Mouse (Mus musculus): ENCODE measurements around the gene Morn4. TPM values are rescaled to one million over a fixed set of nuclear protein-coding genes. Genes with fewer than 3 reads are reported as not detected.
"Not testable (repeated sequence)": the region's sequence is repeated elsewhere in the genome, so short reads cannot be mapped to it uniquely, and the experiment has no call there.

The Morn4 gene
- polyA plus RNA-seq, 1 experiment = 2.5 TPM

GRCm38 (mm10) chr19:42089103-42089747, 3.1 kb upstream of the Morn4 start:
- peak; percentile 51 for DNase-seq (ENCODE audit: low read depth, low spot score)
- WGBS = 20% methylated on average over 14 of the region's 14 CpGs

DNA sequence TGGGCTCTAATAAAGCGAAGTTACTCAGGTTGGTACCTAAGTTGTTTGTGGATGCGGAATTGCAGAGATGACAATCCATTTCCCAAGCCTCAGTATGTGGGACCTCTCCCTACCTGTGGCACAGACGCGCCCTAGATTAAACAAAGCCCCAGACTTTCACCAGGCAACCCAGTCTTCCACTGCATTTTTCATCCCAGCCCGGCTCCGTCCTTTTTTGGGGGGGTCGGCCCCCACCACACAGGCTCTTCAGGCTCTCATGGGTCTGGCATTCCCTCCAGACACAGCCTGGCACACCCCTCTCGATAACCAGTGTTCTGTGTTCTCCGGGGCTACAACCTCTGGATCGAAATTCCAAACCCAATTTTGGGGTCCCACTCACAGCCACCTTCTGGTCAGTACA, 467 bp downstream of the Morn4 start:
- DNase-seq (ENCODE audit: low read depth, low spot score) = no peak
- 10% methylated on average over 10 of the region's 10 CpGs for WGBS

DNA sequence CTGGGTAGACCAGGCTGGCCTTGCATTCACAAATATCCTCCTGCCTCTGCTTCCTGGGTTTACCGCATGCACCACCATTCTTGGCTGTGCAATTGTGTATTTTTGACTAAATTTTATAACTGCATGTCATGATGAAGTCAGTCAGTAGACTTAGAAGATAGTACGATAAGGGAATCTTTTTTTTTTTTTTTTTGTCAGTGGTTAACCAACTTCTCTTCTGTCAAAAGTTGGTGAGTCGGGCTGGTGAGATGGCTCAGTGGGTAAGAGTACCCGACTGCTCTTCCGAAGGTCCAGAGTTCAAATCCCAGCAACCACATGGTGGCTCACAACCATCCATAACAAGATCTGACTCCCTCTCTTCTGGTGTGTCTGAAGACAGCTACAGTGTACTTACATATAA, 4.5 kb downstream of the Morn4 start:
- 91% methylated on average over 5 of the region's 5 CpGs for WGBS
- DNase-seq (ENCODE audit: low read depth, low spot score) = not testable (repeated sequence)

DNA sequence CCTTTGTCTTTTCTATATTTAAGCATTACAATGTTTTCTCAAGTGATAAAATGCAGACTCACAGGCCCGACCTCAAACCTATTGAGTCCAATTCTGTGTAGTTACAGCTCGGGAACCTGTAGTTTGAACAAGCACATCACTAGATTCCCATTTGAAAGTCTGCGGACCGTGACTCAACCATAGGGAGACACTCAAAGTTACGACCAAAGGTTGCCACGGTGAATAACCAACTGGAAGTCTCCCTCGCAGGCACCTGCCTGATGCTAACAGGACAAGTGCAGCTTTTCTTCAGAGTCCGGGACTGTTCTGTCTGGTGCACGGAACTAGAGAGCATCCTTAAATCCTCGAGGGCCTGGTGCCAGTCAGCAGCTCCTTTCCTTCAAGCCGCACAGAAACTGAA, 5.7 kb downstream of the Morn4 start:
- DNase-seq (ENCODE audit: low read depth, low spot score) = no peak
- 76% methylated on average over 11 of the region's 11 CpGs for WGBS

DNA sequence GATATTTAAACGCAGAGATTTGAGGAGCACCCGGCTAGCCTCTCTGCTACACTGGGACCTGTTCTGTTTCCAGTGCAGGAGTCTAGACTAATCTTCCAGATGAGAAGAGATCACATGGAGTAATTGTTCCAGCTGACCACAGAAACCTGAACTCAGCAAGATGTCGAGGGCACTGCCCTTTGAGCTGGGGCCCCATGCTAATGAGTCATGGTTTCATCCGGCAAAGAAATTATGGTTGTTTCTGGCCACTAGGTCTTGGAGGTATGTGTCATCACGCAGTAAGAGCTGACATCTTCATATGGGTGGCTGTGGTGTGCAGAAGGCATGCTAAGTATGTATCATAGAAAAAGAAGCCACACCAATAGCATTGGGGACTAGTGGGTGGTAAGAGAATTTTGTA, 6.2 kb downstream of the Morn4 start:
- WGBS = 56% methylated on average over 5 of the region's 5 CpGs
- no peak for DNase-seq (ENCODE audit: low read depth, low spot score)

DNA sequence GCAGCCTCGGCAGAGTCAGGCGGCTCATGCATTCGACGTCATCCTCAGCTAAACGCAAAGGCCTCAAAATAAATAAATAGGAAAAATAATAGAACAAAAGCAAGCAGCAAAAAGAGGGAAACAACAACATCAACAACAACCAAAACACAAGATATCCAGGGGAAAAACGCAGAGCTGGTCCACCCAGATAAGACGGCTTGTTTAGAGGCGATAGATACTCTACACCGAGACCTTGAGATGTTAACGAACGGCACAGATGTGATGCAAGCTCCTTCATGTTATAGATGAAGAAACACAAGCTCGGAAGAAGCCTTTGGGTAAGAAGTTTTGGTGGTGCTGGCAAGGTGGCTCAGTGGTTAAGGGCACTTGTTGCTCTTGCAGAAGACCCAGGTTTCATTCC, 7.2 kb downstream of the Morn4 start:
- DNase-seq (ENCODE audit: low read depth, low spot score) = no peak
- 94% methylated on average over 12 of the region's 12 CpGs for WGBS

DNA sequence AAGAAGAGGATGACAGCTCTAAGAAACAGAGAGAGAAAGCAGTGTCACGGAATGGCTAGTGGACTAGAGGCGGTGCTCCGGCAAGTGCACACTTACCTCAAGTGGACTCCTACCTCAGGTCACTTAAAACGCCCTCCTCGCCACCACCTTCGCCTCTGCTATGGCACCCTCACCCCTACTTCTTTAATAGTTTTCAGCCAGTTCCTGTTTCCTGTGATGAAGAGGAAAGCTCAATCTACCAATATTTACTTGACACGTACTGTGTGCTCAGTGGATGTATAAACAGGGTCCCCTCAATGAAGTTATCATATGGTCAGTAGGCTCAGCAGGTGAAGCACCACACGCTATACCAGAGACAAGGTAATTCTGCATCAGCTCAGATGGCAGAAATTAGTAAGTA, 7.6 kb downstream of the Morn4 start:
- 87% methylated on average over 8 of the region's 8 CpGs for WGBS
- DNase-seq (ENCODE audit: low read depth, low spot score) = no peak

- WGBS = 90% methylated on average over 16 of the region's 16 CpGs
- no peak for DNase-seq (ENCODE audit: low read depth, low spot score)
Observed at GRCm38 (mm10) chr19:42075992-42076391, 10.2 kb downstream of the Morn4 start.

- DNase-seq (ENCODE audit: low read depth, low spot score) = no peak
- WGBS = 84% methylated on average over 2 of the region's 2 CpGs
Observed at GRCm38 (mm10) chr19:42075051-42075450, 11.1 kb downstream of the Morn4 start.

- no peak for DNase-seq (ENCODE audit: low read depth, low spot score)
- WGBS = 43% methylated on average over 7 of the region's 7 CpGs
Observed at GRCm38 (mm10) chr19:42072802-42073201, 13.4 kb downstream of the Morn4 start.

DNA sequence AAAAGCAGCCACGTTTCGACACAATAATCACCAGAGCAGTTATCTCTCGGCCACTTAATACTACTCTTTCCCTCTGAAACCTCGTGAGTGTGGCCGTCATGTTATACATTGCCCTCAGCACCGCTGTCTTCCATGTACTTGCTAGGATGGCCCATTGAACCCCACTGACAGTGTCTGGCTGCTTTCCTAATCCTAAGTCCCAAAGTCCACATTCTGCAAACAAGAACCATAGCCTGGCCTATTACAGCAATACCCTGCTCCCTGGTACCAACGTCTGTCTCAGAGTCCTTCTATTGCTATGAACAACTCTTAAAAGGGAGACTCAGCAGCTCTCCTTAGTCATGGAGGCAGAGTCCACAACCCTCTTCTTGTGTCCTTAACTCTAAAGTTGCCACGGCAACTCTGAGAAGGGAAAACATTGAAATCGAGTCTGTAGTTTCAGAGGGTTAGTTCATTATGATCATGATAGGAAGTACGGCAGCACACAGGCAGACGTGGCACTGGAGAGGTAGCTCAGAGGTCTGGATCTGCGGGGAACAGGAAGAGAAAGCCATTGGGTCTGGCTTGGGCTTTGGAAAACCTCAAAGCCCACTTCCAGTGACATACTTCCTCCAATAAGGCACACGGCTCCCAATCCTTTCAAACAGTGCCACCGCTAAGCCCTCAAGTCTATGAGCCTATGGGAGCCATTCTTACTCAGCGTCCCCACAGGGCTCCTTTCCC, 14.1 kb downstream of the Morn4 start:
- DNase-seq (ENCODE audit: low read depth, low spot score) = no peak
- WGBS = 48% methylated on average over 15 of the region's 15 CpGs

GRCm38 (mm10) chr19:42071221-42071620, 14.9 kb downstream of the Morn4 start:
- WGBS = 78% methylated on average over 7 of the region's 7 CpGs
- DNase-seq (ENCODE audit: low read depth, low spot score) = no peak

- no peak for DNase-seq (ENCODE audit: low read depth, low spot score)
- WGBS = 55% methylated on average over 6 of the region's 6 CpGs
Observed at GRCm38 (mm10) chr19:42069241-42069525, 17.0 kb downstream of the Morn4 start.

DNA sequence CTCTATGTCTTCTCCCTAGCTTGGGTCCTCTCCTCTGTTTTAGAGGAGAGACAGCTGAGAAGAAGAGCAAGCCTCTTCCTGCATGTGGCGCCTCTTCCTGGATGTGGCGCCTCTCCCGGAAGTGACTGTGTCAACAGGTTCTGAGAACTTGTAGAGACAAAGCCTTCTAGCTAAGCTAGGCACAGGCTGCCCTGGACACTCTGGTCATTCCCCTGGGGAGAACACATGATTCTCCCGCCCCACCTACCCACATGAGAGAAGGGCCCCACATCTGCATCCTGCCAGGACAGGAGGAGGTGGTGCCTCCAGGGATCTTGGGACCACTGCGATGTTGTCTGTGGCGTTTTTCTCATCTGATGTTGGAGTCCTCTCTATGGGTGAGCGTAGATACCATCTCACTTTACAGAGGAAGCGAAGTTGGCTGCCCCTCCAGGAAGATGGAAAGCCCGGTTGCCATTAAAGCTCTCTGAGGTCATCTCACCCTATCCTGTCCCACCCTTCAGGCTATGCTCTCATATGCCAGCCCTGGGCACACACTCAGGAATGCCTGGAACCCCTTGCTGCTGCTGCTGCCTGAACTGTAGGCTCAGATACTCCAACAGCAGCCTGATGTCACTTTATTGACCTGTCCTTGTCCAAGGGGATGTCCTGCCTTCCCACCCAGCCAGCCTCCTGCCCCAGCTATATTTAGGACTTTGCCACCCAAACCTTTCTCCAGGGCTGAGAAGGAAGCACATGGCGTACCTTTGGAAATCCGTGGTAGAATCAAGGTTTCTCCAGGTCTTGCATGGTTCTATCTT, 17.5 kb downstream of the Morn4 start:
- WGBS = 78% methylated on average over 11 of the region's 11 CpGs
- no peak for DNase-seq (ENCODE audit: low read depth, low spot score)

- WGBS = 92% methylated on average over 7 of the region's 7 CpGs
- no peak for DNase-seq (ENCODE audit: low read depth, low spot score)
Observed at GRCm38 (mm10) chr19:42061443-42061842, 24.7 kb downstream of the Morn4 start.

DNA sequence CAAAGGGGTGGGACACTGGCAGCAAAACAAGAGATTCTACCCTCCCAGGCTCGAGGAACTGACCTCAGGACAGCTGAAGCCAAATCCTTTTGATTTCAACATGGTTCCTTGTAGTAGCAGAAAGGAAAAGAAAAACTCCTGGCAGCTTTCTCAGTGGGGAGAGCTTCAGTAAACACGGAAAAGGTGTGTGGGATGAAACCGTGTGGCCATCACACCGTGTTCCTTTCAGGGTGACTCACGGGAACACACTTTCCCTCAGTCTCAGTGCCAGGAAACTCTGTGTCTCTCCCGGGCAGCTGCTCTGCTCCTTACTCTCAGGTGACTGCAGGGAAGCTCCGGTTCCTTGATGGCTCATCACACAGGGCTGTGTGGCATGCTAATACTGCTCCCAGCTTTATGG, 27.7 kb downstream of the Morn4 start:
- 14% methylated on average over 7 of the region's 7 CpGs for WGBS

GRCm38 (mm10) chr19:42056719-42057409, 29.3 kb downstream of the Morn4 start:
- WGBS = 74% methylated on average over 6 of the region's 6 CpGs
- DNase-seq (ENCODE audit: low read depth, low spot score) = no peak

More for the DNA sequence above, 27.7 kb downstream of the Morn4 start:
- no peak for DNase-seq (ENCODE audit: low read depth, low spot score)

GRCm38 (mm10) chr19:42055881-42056280, 30.3 kb downstream of the Morn4 start:
- WGBS = 72% methylated on average over 2 of the region's 2 CpGs
- DNase-seq (ENCODE audit: low read depth, low spot score) = no peak

DNA sequence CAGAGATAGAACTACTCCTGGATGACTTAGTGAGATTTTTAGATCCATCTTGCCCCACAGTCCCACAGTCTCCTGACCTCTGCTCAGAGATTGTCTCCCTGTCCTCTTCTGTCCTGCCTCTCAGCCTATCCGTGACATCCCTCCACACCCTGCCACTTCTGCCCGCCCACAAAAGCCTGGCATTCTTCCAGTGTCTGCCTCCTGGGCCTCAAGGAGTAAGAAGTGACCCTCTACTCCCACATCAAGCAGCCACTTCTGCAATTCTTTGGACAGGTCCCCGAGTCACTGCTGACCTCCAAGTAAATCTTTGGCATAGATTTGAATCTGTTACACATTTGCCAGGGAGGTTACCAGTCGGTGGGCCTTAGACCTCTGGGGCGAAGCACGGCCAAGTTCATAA, 31.9 kb downstream of the Morn4 start:
- 62% methylated on average over 6 of the region's 6 CpGs for WGBS
- no peak for DNase-seq (ENCODE audit: low read depth, low spot score)

DNA sequence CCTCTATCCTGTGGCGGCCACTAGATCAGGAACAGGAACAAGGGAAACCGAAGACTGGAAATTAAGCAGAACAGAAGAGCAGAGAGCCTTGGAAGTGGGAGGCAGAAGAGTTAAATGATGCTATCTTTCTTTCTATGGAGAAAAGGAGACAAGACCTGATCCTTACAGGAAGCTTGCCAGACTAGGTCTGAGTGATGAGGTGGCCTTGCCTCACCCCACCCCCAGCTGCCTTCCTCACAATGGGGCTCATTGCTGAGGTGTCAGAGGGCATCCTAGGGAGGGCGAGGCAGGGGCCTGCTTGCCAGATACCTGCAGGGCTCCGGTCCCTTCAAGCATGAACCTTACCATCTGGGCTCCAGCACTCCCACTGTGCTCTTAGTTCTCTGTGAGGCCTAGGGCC, 34.2 kb downstream of the Morn4 start, which contains the start of gene 4933411K16Rik:
4933411K16Rik (plus strand) TSS at position 301 of the 400 bp plus-strand sequence.
- 75% methylated on average over 4 of the region's 4 CpGs for WGBS
- no peak for DNase-seq (ENCODE audit: low read depth, low spot score)

Measured in large intestine, adult 2 months (tissue).